Mouse (Mus musculus) erythroblast, embryonic 14.5 days (primary cell): ENCODE measurements around the gene Bmpr2.

Experiments
- GATA1 ChIP-seq: IDR thresholded peaks from 2 replicates; pipeline ENCODE4 v1.6.1; 2012; ENCODE audit warnings: low read length, inconsistent platforms, mixed read lengths
- TAL1 ChIP-seq: IDR thresholded peaks from 3 replicates; pipeline ENCODE4 v1.6.1; 2012; ENCODE audit warnings: low read length, inconsistent platforms, mixed read lengths

DNA sequence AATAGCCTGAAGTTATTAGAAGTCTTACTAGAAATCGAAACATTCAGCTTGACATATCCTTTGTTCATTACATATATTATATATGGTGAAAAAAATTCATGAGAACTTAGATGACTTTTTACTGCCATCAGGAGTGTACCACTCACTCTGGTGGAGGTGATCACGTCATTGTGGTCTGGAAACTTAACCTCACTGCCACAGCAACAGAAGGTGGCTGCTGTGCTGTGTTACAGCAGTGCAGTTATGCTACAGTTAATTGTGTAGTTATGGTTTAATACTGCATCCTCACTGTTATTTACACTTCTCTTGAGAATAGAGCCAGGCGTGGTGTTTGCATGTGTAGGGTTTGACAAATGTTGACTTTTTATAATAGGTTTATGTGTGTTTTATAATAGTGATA, 154.2 kb downstream of the Bmpr2 start:
- TF ChIP-seq TAL1 (no peak), GATA1 (no peak)
